Mouse (Mus musculus) common myeloid progenitor, adult 5-6 weeks (primary cell): Measurements from ENCODE around the gene Lzts2. TPM values are rescaled to one million over a fixed set of nuclear protein-coding genes. Genes with fewer than 3 reads are reported as not detected.

Experiments used
- ATAC-seq: replicated peaks from 2 replicates; pipeline ENCODE4 v1.8.0; 2016; ENCODE audit warnings: low read depth, mild to moderate bottlenecking, moderate TSS enrichment, inconsistent platforms; ENCODE audit not compliant: poor library complexity, severe bottlenecking
- total RNA-seq: library from RNA; stranded (forward); fragments of 200-1000, 187-1606 nt; gene quantifications from 2 replicates; pipeline ENCODE4 v1.2.3, GENCODE M21; 2017

Gene Lzts2
- total RNA-seq, 1 experiment from 2014 or later: 14.2 TPM

DNA sequence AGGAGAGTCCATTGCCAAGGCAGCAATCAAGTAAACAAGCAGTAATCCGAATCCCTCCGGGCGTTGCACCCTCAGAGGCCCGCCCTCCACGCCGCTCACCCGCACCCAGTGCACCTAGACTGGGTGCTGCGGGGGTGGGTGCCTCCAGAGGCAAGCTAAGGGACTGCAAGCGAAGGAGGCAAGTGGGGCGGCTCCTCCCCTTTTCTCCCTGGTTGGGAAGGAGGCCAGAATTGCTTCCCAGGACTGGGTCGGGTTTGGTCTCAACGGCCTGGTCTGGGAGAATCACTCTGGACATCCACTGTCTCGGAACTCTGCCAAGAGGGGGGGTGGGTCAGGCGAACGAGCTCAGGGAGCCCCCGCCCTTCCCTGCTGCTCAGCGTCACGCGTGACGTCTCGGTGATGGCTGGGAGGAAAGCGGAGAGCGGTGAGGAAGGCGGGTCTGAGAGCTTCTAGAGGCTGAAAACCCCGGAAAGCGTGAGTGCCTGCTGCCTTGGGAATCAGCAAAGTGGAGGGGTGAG is 33.3 kb downstream of the Lzts2 start, which contains the start of gene Sfxn3:
TSS of gene Sfxn3 (plus strand) at position 87 of the 518 bp plus-strand sequence.
- peak; percentile 83 for ATAC-seq

- peak; percentile 57 for ATAC-seq
Measured at GRCm38 (mm10) chr19:45047935-45048643, 33.9 kb downstream of the Lzts2 start.

DNA sequence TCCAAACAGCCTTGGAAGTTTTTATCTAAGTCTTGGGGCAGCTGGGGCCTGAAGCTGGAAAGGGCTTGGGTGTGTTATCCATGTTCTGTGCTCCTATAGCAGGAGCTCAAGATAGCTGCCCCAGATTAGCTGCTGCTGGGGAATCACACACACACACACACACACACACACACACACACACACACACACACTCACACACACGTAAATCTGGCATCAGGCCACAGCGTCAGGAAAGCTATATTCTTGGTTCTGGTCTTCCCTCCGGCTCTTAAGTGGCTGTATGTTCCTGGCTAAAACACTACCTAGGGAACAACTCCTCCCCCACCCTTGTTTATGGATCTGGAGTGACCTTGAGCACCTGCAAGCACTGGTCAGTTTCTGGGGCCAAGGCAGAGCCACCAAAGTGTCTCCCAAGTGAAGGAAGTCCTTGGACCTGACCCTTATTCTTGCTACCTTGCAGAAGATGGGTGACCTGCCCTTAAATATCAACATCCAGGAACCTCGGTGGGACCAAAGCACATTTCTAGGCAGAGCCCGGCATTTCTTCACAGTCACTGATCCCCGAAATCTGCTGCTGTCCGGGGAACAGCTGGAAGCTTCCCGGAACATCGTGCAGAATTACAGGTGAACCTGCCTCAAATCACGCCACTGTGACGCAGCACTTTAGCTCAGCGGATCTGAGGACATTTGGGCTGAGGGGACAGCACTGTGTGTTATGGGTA is 34.6 kb downstream of the Lzts2 start:
- ATAC-seq: no peak

DNA sequence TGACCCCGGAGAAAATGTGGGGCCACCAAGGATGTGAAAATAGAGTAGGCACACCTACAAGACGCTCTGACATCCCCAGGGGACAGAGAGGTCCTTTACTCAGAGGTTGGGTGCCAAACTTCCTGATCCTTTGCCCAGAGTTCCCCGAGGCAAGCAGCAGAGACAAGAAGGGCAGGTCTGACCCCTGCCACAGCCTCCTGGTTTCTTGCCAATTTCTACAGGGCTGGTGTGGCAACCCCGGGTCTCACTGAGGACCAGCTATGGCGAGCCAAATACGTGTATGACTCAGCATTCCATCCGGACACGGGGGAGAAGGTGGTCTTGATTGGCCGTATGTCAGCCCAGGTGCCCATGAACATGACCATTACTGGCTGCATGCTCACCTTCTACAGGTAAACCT is 35.3 kb downstream of the Lzts2 start:
- no peak for ATAC-seq

DNA sequence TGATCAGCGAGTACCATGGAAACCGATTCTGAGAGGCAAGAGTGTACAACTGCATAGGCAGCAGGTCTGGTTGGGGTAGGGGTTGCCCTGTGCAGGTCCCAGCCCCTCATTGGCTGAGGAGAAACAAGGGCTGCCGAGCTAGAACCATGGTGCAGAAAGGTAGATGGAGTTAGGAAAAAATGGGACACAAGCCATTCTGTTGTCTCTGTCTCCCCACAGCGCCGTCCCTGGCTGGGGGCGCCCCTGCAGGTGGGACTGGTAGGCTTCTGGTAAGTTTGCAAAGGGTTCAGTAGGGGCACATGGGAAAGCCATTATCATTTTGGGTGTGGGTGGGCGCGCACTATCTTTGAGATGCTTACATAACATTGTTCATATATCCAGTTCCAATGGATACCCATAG is 39.2 kb downstream of the Lzts2 start:
- ATAC-seq: no peak

- no peak for ATAC-seq
Measured at GRCm38 (mm10) chr19:45054892-45055690, 40.9 kb downstream of the Lzts2 start.

GRCm38 (mm10) chr19:45056364-45056763 is 42.1 kb downstream of the Lzts2 start:
- ATAC-seq: peak; percentile 54

GRCm38 (mm10) chr19:45056908-45057698 is 42.9 kb downstream of the Lzts2 start:
- no peak for ATAC-seq

- ATAC-seq: no peak
Measured at GRCm38 (mm10) chr19:45057724-45058112, 43.5 kb downstream of the Lzts2 start.

DNA sequence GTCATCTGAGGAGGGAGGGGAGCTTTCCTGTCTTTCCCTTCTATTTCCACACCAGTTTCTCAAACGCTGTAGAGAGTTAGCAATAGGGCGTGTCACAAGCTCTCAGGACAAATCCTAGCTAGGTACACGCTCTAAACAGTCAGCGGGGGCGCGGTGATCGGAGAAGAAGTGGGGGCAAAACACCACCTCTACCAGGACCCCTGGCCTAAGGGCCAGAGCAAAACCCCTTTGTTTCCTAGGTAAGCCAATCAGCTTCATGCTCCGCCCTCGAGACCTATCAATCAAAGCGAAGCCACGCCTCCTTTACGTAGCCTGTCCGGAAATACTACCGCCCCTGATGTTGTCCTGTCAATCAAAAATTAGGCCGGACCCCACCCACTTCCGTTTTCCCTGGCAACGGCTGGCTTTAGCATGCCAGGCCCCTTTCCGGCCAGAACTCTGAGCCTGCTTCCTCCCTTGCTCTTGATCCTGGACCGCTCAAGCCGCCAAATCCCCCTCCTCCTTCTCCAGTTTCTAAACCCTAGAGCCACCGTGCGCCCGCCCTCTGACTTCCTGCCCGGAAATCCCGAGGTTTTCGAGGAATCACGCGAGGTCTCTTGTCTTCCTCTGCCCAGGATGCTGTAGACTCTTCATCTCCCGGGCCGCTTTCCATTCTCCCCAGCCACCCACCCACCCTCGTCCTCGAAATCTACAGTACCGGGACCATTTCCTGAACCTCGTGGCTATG is 44.1 kb downstream of the Lzts2 start:
- peak; percentile 86 for ATAC-seq

- no peak for ATAC-seq
Measured at GRCm38 (mm10) chr19:45058841-45059240, 44.6 kb downstream of the Lzts2 start.

DNA sequence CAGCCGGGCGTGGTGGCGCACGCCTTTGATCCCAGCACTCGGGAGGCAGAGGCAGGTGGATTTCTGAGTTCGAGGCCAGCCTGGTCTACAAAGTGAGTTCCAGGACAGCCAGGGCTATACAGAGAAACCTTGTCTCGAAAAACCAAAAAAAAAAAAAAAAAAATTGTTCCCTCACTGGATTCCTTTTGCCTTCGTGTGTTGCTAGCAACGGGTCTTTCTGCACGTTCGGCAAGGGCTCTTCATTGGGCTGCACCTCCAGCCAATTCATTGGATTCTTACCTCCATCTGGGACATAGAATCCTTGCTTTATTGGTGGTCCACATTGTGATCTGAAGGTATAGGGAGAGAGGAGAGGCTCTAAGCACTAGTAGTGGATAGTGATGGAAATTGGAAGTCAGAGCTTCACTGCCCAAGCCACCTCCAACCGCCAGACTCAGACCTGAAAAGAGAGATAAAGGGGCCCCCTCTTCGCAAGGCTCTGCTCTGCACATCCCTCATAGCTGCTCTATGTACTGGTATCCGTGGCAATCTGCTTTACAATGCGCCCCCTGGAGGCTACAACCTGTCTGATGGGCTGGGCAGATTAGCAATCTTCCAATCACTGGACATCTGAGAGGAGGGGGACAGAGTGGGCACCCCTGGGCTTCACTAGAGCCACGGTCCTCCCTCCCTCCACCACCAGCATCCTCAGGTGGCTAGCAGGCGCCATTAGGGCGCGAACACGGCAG is 49.5 kb downstream of the Lzts2 start:
- peak; percentile 83 for ATAC-seq

DNA sequence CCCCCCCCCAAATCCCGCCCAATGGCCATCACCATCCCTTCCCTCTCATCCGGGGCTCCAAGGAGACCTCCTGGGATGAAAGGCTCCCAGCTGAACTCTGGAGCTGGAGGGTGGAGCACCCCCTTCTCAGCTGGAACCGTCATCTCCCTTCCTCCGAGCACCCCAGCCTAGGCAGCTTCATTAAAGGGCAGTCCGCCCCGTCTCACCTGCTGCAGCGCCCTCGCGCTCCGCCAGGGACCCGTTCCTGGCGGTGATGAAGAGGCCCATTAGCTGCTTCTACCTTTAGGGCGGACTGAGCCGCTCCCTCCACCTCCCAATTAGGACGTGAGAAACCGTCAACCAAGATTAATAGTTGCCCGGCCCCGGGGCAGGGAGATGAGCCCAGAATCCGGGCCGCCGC is 51.0 kb downstream of the Lzts2 start:
- ATAC-seq: no peak

DNA sequence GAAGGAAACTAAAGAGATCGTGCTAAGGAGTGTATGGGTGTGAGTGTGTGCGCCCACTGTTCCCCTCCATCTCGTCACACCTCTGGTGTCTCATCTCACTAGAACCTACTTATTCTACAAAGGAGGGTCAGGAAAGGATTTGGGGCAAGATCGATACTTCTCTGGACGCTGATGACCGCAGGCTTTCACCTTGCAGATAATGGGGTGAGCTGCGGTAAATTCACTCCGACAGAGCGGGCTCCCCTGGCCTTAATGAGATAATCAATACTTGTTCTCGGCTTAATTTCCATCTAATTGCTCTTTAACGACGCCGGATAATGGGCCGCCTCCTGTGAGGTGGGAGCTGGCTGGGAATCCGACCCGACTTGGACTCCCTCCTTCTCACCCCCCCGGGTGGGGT is 53.0 kb downstream of the Lzts2 start:
- ATAC-seq: no peak

DNA sequence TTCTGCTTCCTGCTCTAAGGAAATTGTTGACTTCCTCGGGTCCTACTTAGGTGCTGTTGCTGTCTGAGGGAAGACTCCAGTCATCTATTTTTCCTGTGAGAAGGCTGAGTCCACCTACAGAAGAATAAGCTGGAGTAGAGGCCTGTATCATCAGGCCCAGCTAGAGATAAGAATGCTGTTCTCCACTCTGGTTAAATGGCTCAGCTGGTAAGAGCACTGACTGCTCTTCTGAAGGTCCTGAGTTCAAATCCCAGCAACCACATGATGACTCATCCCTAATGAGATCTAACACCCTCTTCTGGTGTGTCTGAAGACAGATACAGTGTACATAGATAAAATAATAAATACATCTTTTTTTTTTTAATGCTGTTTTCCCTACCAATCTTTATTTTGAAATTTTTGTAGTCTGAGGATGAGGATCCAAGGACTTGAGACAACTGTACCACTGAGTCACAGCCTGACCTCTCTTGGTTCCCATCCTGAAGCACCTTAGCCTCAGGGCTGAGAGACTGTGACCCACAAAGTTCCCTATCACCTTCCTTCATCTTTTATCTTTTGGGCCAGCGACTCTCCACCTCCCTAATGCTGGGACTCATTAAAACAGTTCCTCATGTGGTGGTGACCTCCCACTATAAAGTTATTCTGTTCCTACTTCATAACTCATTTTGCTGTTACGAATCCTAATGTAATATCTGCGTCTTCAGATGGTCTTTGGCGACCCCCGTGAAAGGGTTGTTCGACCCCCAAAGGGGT is 53.7 kb downstream of the Lzts2 start:
- no peak for ATAC-seq

- peak; percentile 42 for ATAC-seq
Measured at GRCm38 (mm10) chr19:45073871-45074542, 59.8 kb downstream of the Lzts2 start.

DNA sequence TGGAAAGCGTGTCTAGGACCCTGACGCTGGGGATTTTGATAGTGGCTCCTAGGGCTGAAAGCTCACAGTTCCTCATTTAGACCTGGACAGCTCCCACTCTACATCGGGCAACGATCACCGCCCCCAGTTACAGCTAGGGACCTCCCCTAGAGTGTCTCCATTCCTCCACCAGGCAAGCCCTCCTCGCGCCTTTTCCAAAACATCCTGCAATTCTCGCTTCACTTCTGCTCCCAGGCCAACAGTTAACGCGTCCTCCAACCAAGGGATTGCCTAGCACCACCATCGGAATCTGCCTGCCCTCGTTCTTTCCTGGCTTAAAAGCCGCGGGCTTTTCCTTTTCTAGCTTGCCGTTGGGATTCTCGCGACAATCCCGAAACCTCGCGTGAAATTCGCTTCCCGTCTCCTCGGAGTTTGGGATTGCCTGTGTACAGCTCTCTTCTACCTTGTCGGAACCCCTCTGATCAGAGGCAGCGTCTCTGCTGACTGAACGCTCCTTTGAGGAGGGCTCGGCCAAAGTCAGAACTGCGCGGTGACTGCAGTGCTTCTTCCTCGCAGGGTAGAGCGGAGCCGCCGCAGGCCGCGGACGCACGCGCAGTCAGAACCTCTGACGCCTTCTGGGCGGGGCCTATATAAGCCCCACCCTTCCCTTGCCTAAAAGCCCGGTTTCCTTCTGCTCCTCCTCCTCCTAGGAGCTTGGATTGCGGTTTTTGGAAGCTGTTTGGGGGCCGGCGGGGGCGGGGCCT is 60.5 kb downstream of the Lzts2 start, which contains the start of gene Kazald1:
TSS of gene Kazald1 (plus strand) at position 662 of the 743 bp plus-strand sequence.
- peak; percentile 53 for ATAC-seq
